Mouse (Mus musculus): ENCODE measurements at regions not wholly inside any gene's neighbourhood (a gene's known extent, or its start where the extent isn't known, plus 50 kb on each side); places are given as distances from the start of the nearest gene placed in this dataset.

- no peaks in the 10 kb centered on the region for H3K27me3 ChIP-seq (ENCODE audit: control insufficient read depth, insufficient read depth, low read length)
- no peak overlapping the region for H3K4me3 ChIP-seq (ENCODE audit: extremely low read depth, insufficient read depth, insufficient read length)
- no peak overlapping the region for H3K27ac ChIP-seq (ENCODE audit: insufficient read depth, low read length)
- DNase-seq (ENCODE audit: low read depth in 1 of 2, low spot score in 2 of 2), result peak in 1 of 2 experiments; percentile 72
- H3K4me1 ChIP-seq (ENCODE audit: control insufficient read depth, insufficient read depth, insufficient read length), result peaks cover 4% of the 10 kb centered on the region; the same call in 1 of the 2 replicates
- 41% methylated on average over 21 of the region's 21 CpGs for WGBS
- no peaks in the 10 kb centered on the region for H3K36me3 ChIP-seq (ENCODE audit: control insufficient read depth, insufficient read depth, low read length)
- TF ChIP-seq POLR2A (IDR thresholded peaks at IDR 0.05; ENCODE audit: low read depth, low read length) (no peak), CTCF (IDR thresholded peaks at IDR 0.05; ENCODE audit: extremely low read depth, insufficient read depth, insufficient read length, insufficient replicate concordance) (peak; percentile 82)
Measured at GRCm38 (mm10) chr10:19491513-19492380, 100.0 kb upstream of the Ifngr1 start.

DNA sequence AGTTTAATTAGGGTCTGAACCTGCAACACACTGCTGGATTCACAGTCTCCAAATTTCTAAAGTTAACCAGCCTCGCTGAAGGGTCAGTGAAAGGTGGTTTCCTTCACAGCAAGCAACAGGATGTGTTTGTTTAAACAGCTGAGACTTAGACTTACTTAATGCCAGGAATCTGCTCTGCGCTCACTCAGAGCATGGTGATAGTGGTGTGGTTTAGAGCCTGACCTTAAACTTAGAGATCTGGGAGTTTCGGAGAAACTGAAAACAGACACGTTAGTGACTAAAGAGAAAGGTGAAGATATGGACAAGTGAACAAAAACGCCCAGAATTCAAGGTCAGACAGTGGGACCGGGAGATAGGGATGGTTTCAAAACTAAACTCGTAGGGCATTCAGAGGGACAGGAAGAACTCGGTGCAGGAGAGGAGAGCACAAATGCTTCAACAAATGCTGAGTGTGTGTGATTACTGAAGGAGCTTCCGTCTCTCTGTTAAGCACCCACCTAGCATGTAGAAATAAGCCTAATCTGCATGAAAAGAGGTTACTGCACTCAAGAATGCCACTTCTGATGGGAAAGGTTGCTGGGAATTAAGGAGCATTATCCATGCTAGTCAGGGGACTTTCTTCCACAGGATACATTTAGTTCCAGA, 97.2 kb upstream of the Ifngr1 start:
- peaks cover 4% of the 10 kb centered on the region; the same call in 1 of the 2 replicates for H3K4me1 ChIP-seq (ENCODE audit: control insufficient read depth, insufficient read depth, insufficient read length)
- TF ChIP-seq POLR2A (IDR thresholded peaks at IDR 0.05; ENCODE audit: low read depth, low read length) (no peak), CTCF (IDR thresholded peaks at IDR 0.05; ENCODE audit: extremely low read depth, insufficient read depth, insufficient read length, insufficient replicate concordance) (no peak)
- DNase-seq (ENCODE audit: low read depth in 1 of 2, low spot score in 2 of 2), result no peak
- no peak overlapping the region for H3K4me3 ChIP-seq (ENCODE audit: extremely low read depth, insufficient read depth, insufficient read length)
- no peaks in the 10 kb centered on the region for H3K36me3 ChIP-seq (ENCODE audit: control insufficient read depth, insufficient read depth, low read length)
- WGBS, result 8% methylated on average over 9 of the region's 9 CpGs
- H3K27me3 ChIP-seq (ENCODE audit: control insufficient read depth, insufficient read depth, low read length), result no peaks in the 10 kb centered on the region
- H3K27ac ChIP-seq (ENCODE audit: insufficient read depth, low read length), result peak overlapping the region; percentile 40; the same call in 1 of the 2 replicates

DNA sequence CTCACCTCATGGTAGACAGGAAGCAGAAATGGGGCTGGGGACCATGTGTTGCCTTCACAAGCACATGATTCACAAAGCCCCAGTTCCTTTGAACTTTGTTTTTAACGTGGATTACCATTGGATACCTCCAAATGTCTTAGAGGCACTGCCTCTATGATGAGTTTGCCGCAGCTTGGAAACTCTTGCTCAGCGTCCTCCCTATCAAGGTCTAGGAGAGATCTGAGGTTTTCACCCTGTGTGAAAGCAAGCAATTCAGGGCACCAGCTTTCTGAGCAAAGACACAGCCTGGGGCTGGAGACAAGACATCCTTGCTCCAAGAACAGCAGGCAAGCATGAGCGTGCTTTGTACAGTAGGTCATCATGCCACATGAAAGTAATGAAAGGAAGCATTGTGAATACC, 93.6 kb upstream of the Ifngr1 start:
- Histone ChIP-seq H3K27me3 (ENCODE audit: control insufficient read depth, insufficient read depth, low read length) (no peaks in the 10 kb centered on the region), H3K4me3 (ENCODE audit: extremely low read depth, insufficient read depth, insufficient read length) (no peak overlapping the region), H3K27ac (ENCODE audit: insufficient read depth, low read length) (no peak overlapping the region), H3K36me3 (ENCODE audit: control insufficient read depth, insufficient read depth, low read length) (no peaks in the 10 kb centered on the region), H3K4me1 (ENCODE audit: control insufficient read depth, insufficient read depth, insufficient read length) (peaks cover 4% of the 10 kb centered on the region; the same call in 1 of the 2 replicates)
- peak in 1 of 2 experiments; percentile 42 for DNase-seq (ENCODE audit: low read depth in 1 of 2, low spot score in 2 of 2)
- 74% methylated on average over 4 of the region's 4 CpGs for WGBS
- TF ChIP-seq CTCF (IDR thresholded peaks at IDR 0.05; ENCODE audit: extremely low read depth, insufficient read depth, insufficient read length, insufficient replicate concordance) (no peak), POLR2A (IDR thresholded peaks at IDR 0.05; ENCODE audit: low read depth, low read length) (no peak)

- Histone ChIP-seq H3K27ac (ENCODE audit: insufficient read depth, low read length) (no peak overlapping the region), H3K36me3 (ENCODE audit: control insufficient read depth, insufficient read depth, low read length) (no peaks in the 10 kb centered on the region), H3K4me3 (ENCODE audit: extremely low read depth, insufficient read depth, insufficient read length) (no peak overlapping the region), H3K4me1 (ENCODE audit: control insufficient read depth, insufficient read depth, insufficient read length) (peaks cover 13% of the 10 kb centered on the region), H3K27me3 (ENCODE audit: control insufficient read depth, insufficient read depth, low read length) (no peaks in the 10 kb centered on the region)
- no peak for DNase-seq (ENCODE audit: low read depth in 1 of 2, low spot score in 2 of 2)
- TF ChIP-seq POLR2A (IDR thresholded peaks at IDR 0.05; ENCODE audit: low read depth, low read length) (no peak), CTCF (IDR thresholded peaks at IDR 0.05; ENCODE audit: extremely low read depth, insufficient read depth, insufficient read length, insufficient replicate concordance) (no peak)
- WGBS, result 89% methylated on average over 4 of the region's 4 CpGs
Measured at GRCm38 (mm10) chr10:19502874-19503273, 88.9 kb upstream of the Ifngr1 start.

- H3K27me3 ChIP-seq (ENCODE audit: control insufficient read depth, insufficient read depth, low read length), result no peaks in the 10 kb centered on the region
- H3K27ac ChIP-seq (ENCODE audit: insufficient read depth, low read length), result peak overlapping the region; percentile 49
- peaks cover 19% of the 10 kb centered on the region for H3K4me1 ChIP-seq (ENCODE audit: control insufficient read depth, insufficient read depth, insufficient read length)
- H3K36me3 ChIP-seq (ENCODE audit: control insufficient read depth, insufficient read depth, low read length), result no peaks in the 10 kb centered on the region
- no peak for DNase-seq (ENCODE audit: low read depth in 1 of 2, low spot score in 2 of 2)
- no peak for TF ChIP-seq POLR2A (IDR thresholded peaks at IDR 0.05; ENCODE audit: low read depth, low read length)
- no peak for TF ChIP-seq CTCF (IDR thresholded peaks at IDR 0.05; ENCODE audit: extremely low read depth, insufficient read depth, insufficient read length, insufficient replicate concordance)
- 30% methylated on average over 8 of the region's 8 CpGs for WGBS
- H3K4me3 ChIP-seq (ENCODE audit: extremely low read depth, insufficient read depth, insufficient read length), result no peak overlapping the region
Measured at GRCm38 (mm10) chr10:19503846-19504765, 87.6 kb upstream of the Ifngr1 start.

DNA sequence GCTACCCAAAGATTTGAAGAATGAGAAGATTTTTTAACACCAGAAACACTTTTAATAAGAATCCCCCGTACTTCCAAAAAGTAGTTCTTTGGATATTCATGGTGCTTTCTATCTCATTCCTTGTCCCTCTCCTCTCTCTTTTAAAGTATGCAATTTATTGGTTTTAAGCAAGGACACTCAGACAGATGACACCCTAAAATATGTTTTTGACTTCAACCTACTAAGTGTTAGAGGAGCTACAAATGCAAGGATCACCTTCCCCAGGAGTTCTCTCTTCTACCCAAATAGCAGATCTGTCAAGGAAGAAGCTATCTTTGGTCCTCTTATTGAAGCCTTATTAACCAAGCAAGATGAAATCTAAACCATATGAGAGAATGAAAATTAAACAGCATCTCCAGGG, 86.6 kb upstream of the Ifngr1 start:
- H3K27me3 ChIP-seq (ENCODE audit: control insufficient read depth, insufficient read depth, low read length), result no peaks in the 10 kb centered on the region
- H3K4me1 ChIP-seq (ENCODE audit: control insufficient read depth, insufficient read depth, insufficient read length), result peaks cover 19% of the 10 kb centered on the region
- WGBS, result 79% methylated on average over 1 of the region's 1 CpGs
- H3K36me3 ChIP-seq (ENCODE audit: control insufficient read depth, insufficient read depth, low read length), result no peaks in the 10 kb centered on the region
- no peak for DNase-seq (ENCODE audit: low read depth in 1 of 2, low spot score in 2 of 2)
- H3K27ac ChIP-seq (ENCODE audit: insufficient read depth, low read length), result no peak overlapping the region
- TF ChIP-seq CTCF (IDR thresholded peaks at IDR 0.05; ENCODE audit: extremely low read depth, insufficient read depth, insufficient read length, insufficient replicate concordance) (no peak), POLR2A (IDR thresholded peaks at IDR 0.05; ENCODE audit: low read depth, low read length) (no peak)
- no peak overlapping the region for H3K4me3 ChIP-seq (ENCODE audit: extremely low read depth, insufficient read depth, insufficient read length)
